28 mouse cellular contexts compared by ENCODE assay signal in genomic region chr12:32174437-32174836, GRCm38 (mm10).
"Had no signal": no experiment of that assay in that cellular context is flagged by ENCODE, and none has a peak within 500 bp of the region (broad histone marks: within the 10 kb centered on the region; RNA-seq: fewer than 3 reads in every experiment).

No protein-coding gene starts in this region.

- H3K9ac ChIP-seq: embryonic facial prominence, embryonic 12.5 days; embryonic facial prominence, embryonic 13.5 days; embryonic facial prominence, embryonic 15.5 days; forebrain, embryonic 12.5 days; forebrain, embryonic 13.5 days; forebrain, embryonic 15.5 days had no signal

- H3K27ac ChIP-seq: embryonic facial prominence, embryonic 10.5 days; embryonic facial prominence, embryonic 12.5 days; embryonic facial prominence, embryonic 13.5 days; embryonic facial prominence, embryonic 15.5 days; forebrain, embryonic 12.5 days; forebrain, embryonic 13.5 days; forebrain, embryonic 15.5 days; gastrocnemius, adult 2 months; heart, adult 2 months; heart, embryonic 10.5 days had no signal

- H3K27me3 ChIP-seq: embryonic facial prominence, embryonic 12.5 days; embryonic facial prominence, embryonic 13.5 days; embryonic facial prominence, embryonic 15.5 days; forebrain, embryonic 12.5 days; forebrain, embryonic 13.5 days; forebrain, embryonic 15.5 days had no signal

- DNase-seq: cerebellum, adult 2 months; cerebellum, adult 8-10 months; cerebellum, adult 9-10 months; cerebellum, adult 9-11 months; cerebellum, postnatal 10 days; cerebellum, postnatal 14 days; cerebellum, postnatal 25 days; cerebellum, postnatal 36 days; embryo, embryonic 11 days; gastrocnemius, adult 2 months; gastrocnemius, postnatal 10 days; gastrocnemius, postnatal 14 days; gastrocnemius, postnatal 25 days; gastrocnemius, postnatal 36 days; heart, adult 18-20 months; heart, adult 2 months had no signal

- ATAC-seq: forebrain, embryonic 13.5 days; forebrain, embryonic 14.5 days; forebrain, embryonic 15.5 days; forebrain, embryonic 16.5 days had no signal

- H3K4me2 ChIP-seq: embryonic facial prominence, embryonic 12.5 days; embryonic facial prominence, embryonic 13.5 days; embryonic facial prominence, embryonic 15.5 days; forebrain, embryonic 12.5 days; forebrain, embryonic 13.5 days; forebrain, embryonic 15.5 days; heart, embryonic 11.5 days had no signal

- H3K9me3 ChIP-seq: embryonic facial prominence, embryonic 10.5 days; embryonic facial prominence, embryonic 12.5 days; embryonic facial prominence, embryonic 13.5 days; embryonic facial prominence, embryonic 15.5 days; forebrain, embryonic 12.5 days; forebrain, embryonic 13.5 days; forebrain, embryonic 15.5 days; heart, embryonic 10.5 days had no signal

- H3K4me3 ChIP-seq: embryonic facial prominence, embryonic 10.5 days; embryonic facial prominence, embryonic 12.5 days; embryonic facial prominence, embryonic 13.5 days; embryonic facial prominence, embryonic 15.5 days; erythroblast, embryonic 14.5 days; forebrain, embryonic 12.5 days; forebrain, embryonic 13.5 days; forebrain, embryonic 15.5 days; gastrocnemius, adult 2 months; heart, adult 2 months; heart, embryonic 10.5 days had no signal

- H3K36me3 ChIP-seq: embryonic facial prominence, embryonic 10.5 days; embryonic facial prominence, embryonic 12.5 days; embryonic facial prominence, embryonic 13.5 days; embryonic facial prominence, embryonic 15.5 days; forebrain, embryonic 12.5 days; forebrain, embryonic 15.5 days; heart, embryonic 10.5 days had no signal

- H3K4me1 ChIP-seq: embryonic facial prominence, embryonic 10.5 days; embryonic facial prominence, embryonic 12.5 days; embryonic facial prominence, embryonic 13.5 days; embryonic facial prominence, embryonic 15.5 days; forebrain, embryonic 13.5 days; forebrain, embryonic 15.5 days; heart, embryonic 10.5 days had no signal
